Mouse (Mus musculus): ENCODE results near the gene Catsper3. TPM values are rescaled to one million over a fixed set of nuclear protein-coding genes. Genes with fewer than 3 reads are reported as not detected.

Catsper3 gene
- under 1 TPM in 1 of 2 experiments, not detected in 1; 0.26 TPM for polyA plus RNA-seq (2017; shearing (Covaris generic))

DNA sequence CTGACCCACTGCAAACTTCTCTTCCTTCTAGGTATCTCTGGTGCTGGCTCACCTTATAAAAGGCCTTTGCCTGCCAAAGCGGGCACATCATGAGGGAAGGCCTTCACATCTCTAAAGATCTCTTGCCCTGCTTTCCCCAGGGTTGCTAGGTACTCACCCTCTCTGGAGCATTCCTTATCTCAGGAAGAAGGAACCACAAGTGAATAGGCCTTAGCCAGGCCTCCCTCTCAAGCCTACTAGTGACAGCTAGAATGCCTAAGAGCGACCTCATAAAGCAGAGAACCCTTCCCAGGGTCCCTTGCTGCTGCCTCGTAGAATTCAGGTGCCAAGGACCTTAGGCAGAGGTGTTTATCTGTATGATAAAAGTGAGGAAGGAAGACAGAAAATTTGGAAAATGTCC is at the start of gene Catsper3:
Gene Catsper3, plus strand, starts transcription at position 301 of the 400 bp plus-strand sequence.

GRCm38 (mm10) chr13:55836142-55836625 is 51.8 kb downstream of the Catsper3 start, which contains the start of gene Pitx1:
Pitx1 (minus strand) TSS chr13:55836192.

Other genes starting within 250 kb of the Catsper3 start
- gene Ddx41, start 247.9 kb upstream of the Catsper3 start, polyA plus RNA-seq (2017; shearing (Covaris generic)): 10 to 100 TPM; 65.1 to 77.7 TPM
- gene Fam193b, start 213.4 kb upstream of the Catsper3 start, polyA plus RNA-seq (2017; shearing (Covaris generic)): 10 to 100 TPM; 48.0 to 51.3 TPM
- gene Tmed9, start 210.8 kb upstream of the Catsper3 start, polyA plus RNA-seq (2017; shearing (Covaris generic)): 100 to 1,000 TPM; 274 to 325 TPM
- 10 to 100 TPM; 34.5 to 35.0 TPM for gene B4galt7, start 184.7 kb upstream of the Catsper3 start, polyA plus RNA-seq (2017; shearing (Covaris generic))
- gene Caml, start 161.6 kb upstream of the Catsper3 start, polyA plus RNA-seq (2017; shearing (Covaris generic)): 10 to 100 TPM; 26.2 to 35.0 TPM
- 10 to 100 TPM; 62.9 to 65.4 TPM for gene Ddx46, start 149.5 kb upstream of the Catsper3 start, polyA plus RNA-seq (2017; shearing (Covaris generic))
- 10 to 100 TPM; 26.7 to 29.6 TPM for gene B230219D22Rik, start 91.4 kb upstream of the Catsper3 start, polyA plus RNA-seq (2017; shearing (Covaris generic))
- 10 to 100 TPM; 55.7 to 65.7 TPM for gene Txndc15, start 69.9 kb upstream of the Catsper3 start, polyA plus RNA-seq (2017; shearing (Covaris generic))
- 10 to 100 TPM; 34.2 to 60.7 TPM for gene Pcbd2, start 57.2 kb upstream of the Catsper3 start, polyA plus RNA-seq (2017; shearing (Covaris generic))
- gene Pitx1, start 51.6 kb downstream of the Catsper3 start, polyA plus RNA-seq (2017; shearing (Covaris generic)): not detected